Mouse (Mus musculus) Patski (cell line): ENCODE data around the gene Slc35f5. TPM values are rescaled to one million over a fixed set of nuclear protein-coding genes. Genes with fewer than 3 reads are reported as not detected.

Experiments
- ATAC-seq: fragments of 100-300 bp; one replicate; pipeline ENCODE4 v1.8.0; 2021
- CTCF ChIA-PET: fragments of 350-600 bp; sonication (Branson Sonifier 250); formaldehyde crosslinking; loops from one replicate; lab custom pipeline; 2022; ENCODE audit warnings: inconsistent platforms; lab: Charles Lee
- POLR2A ChIA-PET: fragments of 350-600 bp; sonication (Branson Sonifier 250); formaldehyde crosslinking; loops from one replicate; lab custom pipeline; 2022; ENCODE audit warnings: antibody characterized with exemption, inconsistent platforms; lab: Charles Lee
- DNase-seq: peaks from one replicate; pipeline ENCODE4 v3.0.0-alpha.2; 2011; ENCODE audit warnings: low read depth, low spot score
- H3K27me3 ChIP-seq: fragments of 371-371 bp; one replicate; pipeline ENCODE4 v1.5.1; 2021
- CTCF ChIP-seq: fragments of 100-300 bp; IDR thresholded peaks from one replicate; pipeline ENCODE4 v1.5.1; 2021
- in situ Hi-C: fragments of 300-500 bp; cut with MboI; formaldehyde crosslinking; loops from 3 replicates; pipeline ENCODE4 v1.11.1; 2018; ENCODE audit warnings: low pct_unique_long_range_greater_than_20kb, mixed read lengths
- polyA plus RNA-seq: library from polyadenylated mRNA; unstranded; gene quantifications from one replicate; pipeline ENCODE4 v1.2.3, GENCODE M21; 2021

Slc35f5 gene
- polyA plus RNA-seq, 1 experiment from 2014 or later, result 81.6 TPM

DNA sequence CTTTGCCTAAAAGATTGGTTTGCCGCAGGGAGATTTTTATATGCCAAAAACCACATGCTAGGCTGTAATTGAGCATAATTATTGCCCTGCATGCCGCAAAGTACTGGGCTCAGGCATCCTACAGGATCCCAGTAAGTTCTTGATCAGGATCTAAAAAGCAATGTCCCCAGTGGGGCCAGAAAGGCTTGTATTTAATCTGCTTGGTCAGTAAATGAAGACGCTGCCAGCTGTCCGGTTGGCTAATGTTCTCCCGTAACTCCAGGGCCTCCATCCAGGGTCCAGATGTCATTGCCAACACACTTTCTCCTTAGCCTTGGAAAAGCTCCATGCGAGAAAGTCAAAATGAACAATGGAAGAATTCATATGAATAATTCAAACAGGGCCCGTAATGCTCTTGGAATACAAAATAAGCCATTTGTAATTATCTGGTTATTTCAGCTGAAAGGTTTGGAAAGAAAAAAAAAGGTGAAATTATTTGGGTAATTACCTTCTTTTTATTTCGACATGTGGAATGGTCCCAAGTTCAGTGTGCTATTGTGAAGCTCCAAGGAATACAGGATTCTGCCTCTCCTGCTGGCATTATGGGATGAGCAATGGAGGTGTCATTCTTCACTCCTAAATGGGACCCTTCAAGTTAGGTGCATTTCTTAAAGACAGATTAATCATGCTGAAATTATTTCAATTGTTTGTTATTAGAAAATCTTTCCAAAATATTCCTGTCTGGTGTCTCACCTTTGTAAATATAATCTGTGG lies 79.3 kb downstream of the Slc35f5 start:
- no peak for TF ChIP-seq CTCF
- ATAC-seq, result no peak
- ChIA-PET POLR2A (no interaction called here), CTCF (no interaction called here)
- H3K27me3 ChIP-seq, result no peaks in the 10 kb centered on the region
- in situ Hi-C loops, result no loop called here
- no peak for DNase-seq

DNA sequence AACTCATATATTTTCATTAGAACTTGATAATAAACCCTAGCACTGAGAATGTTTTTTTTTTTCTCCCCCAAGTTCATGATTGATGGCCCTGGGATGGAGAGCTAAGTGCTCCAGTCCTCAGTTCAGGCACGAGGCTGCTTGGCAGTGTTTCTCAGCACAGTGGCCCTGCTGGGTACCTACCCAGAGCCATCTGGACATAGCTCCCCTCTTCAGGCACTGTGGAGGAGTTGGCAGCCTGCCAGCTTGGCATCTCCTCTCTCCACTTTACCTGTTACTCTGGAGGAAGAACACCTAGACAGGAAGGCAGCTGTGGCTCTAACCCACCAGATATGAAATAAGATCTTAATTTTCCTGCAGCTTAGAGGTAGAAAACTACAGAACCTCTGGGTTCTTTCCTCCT lies 83.2 kb downstream of the Slc35f5 start:
- ATAC-seq (no peak), DNase-seq (no peak)
- POLR2A ChIA-PET, result interaction anchor here (0.7 kb wide), 1 partner anchor 9 kb away, joined by 7 read pairs; no protein-coding TSS in a partner anchor
- CTCF ChIA-PET, result no interaction called here
- in situ Hi-C loops, result no loop called here
- TF ChIP-seq CTCF, result no peak
- H3K27me3 ChIP-seq, result no peaks in the 10 kb centered on the region

Other genes starting within 250 kb of the Slc35f5 start
- gene Actr3, start 124.9 kb upstream of the Slc35f5 start, polyA plus RNA-seq, result 357 TPM
- 14.3 TPM for gene Gpr39, start 116.4 kb downstream of the Slc35f5 start, polyA plus RNA-seq